Mouse (Mus musculus) embryo, embryonic 11.5 days (tissue): ENCODE data around the gene Ak1.

Experiments used
- DNase-seq: peaks from one replicate; pipeline ENCODE4 v3.0.0-alpha.2; 2012; ENCODE audit warnings: low read depth, low spot score

Ak1 gene

GRCm38 (mm10) chr2:32621517-32621859 lies at the start of gene Ak1:
Ak1 (plus strand) TSS chr2:32621758.
- no peak for DNase-seq

GRCm38 (mm10) chr2:32572196-32572595 lies 49.4 kb upstream of the Ak1 start:
- no peak for DNase-seq

- no peak for DNase-seq
Observed at GRCm38 (mm10) chr2:32574497-32574896, 47.1 kb upstream of the Ak1 start, which contains the start of gene Pip5kl1. Pip5kl1 (plus strand) TSS chr2:32574797.

GRCm38 (mm10) chr2:32574901-32575585 lies 46.5 kb upstream of the Ak1 start:
- no peak for DNase-seq

- peak; percentile 44 for DNase-seq
Observed at GRCm38 (mm10) chr2:32575586-32576160, 45.9 kb upstream of the Ak1 start, which contains the start of gene 9430097D07Rik. 9430097D07Rik (minus strand) TSS chr2:32575684.

- DNase-seq = no peak
Observed at GRCm38 (mm10) chr2:32576532-32576931, 45.0 kb upstream of the Ak1 start.

GRCm38 (mm10) chr2:32578146-32579046 lies 43.2 kb upstream of the Ak1 start:
- no peak for DNase-seq

- no peak for DNase-seq
Observed at GRCm38 (mm10) chr2:32581450-32582095, 40.0 kb upstream of the Ak1 start.

GRCm38 (mm10) chr2:32582830-32583799 lies 38.4 kb upstream of the Ak1 start:
- peak; percentile 76 for DNase-seq

GRCm38 (mm10) chr2:32585149-32585714 lies 36.3 kb upstream of the Ak1 start:
- DNase-seq = no peak

- DNase-seq = peak; percentile 93
Observed at GRCm38 (mm10) chr2:32586871-32587351, 34.6 kb upstream of the Ak1 start, which contains the start of gene St6galnac4. St6galnac4 (plus strand) TSS chr2:32587095.

GRCm38 (mm10) chr2:32587731-32588321 lies 33.7 kb upstream of the Ak1 start:
- no peak for DNase-seq

- no peak for DNase-seq
Observed at GRCm38 (mm10) chr2:32589213-32589795, 32.3 kb upstream of the Ak1 start.

- no peak for DNase-seq
Observed at GRCm38 (mm10) chr2:32590224-32590623, 31.3 kb upstream of the Ak1 start.

GRCm38 (mm10) chr2:32591249-32591648 lies 30.3 kb upstream of the Ak1 start:
- DNase-seq = no peak

- DNase-seq = no peak
Observed at GRCm38 (mm10) chr2:32596725-32597124, 24.8 kb upstream of the Ak1 start.

GRCm38 (mm10) chr2:32597248-32597647 lies 24.3 kb upstream of the Ak1 start:
- DNase-seq = no peak

- no peak for DNase-seq
Observed at GRCm38 (mm10) chr2:32597699-32598098, 23.9 kb upstream of the Ak1 start.

GRCm38 (mm10) chr2:32598506-32598905 lies 23.1 kb upstream of the Ak1 start:
- no peak for DNase-seq
